Mouse (Mus musculus) urinary bladder, adult 18-20 months (tissue): ENCODE results near the gene Lamtor1.
A peak's percentile ranks its signal among the peaks of the same experiment; 100 is the strongest.

Source experiments
- DNase-seq, 2 experiments: peaks; one replicate each; pipeline ENCODE4 v3.0.0; 2022; ENCODE audit warnings: low spot score in 2 of 2, mixed read lengths in 2 of 2

Gene Lamtor1

GRCm38 (mm10) chr7:101905561-101906286 lies at the start of gene Lamtor1:
Gene Lamtor1, plus strand, starts transcription at chr7:101905904.
- DNase-seq, result peak; percentile 98 to 100

DNA sequence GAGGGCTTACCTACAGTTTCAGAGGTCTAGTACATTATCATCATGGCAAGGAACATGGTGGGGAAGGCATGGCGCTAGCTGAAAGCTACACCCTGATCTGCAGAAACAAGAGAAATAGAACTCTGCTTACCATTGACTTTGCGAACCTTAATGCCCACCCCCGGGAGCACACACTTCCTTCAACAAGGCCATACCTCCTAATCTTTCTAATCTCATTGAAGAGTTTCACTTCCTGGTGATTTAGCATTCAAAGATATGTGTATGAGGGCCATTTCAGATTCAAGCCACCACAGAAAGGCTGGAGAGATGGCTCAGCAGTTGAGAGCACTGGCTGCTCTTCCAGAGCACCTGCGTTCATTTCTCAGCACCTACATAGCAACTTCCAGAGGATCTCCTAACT lies 48.6 kb upstream of the Lamtor1 start, which contains the start of gene Folr2:
Gene Folr2, minus strand, starts transcription at position 101 of the 400 bp plus-strand sequence.
- no peak for DNase-seq

DNA sequence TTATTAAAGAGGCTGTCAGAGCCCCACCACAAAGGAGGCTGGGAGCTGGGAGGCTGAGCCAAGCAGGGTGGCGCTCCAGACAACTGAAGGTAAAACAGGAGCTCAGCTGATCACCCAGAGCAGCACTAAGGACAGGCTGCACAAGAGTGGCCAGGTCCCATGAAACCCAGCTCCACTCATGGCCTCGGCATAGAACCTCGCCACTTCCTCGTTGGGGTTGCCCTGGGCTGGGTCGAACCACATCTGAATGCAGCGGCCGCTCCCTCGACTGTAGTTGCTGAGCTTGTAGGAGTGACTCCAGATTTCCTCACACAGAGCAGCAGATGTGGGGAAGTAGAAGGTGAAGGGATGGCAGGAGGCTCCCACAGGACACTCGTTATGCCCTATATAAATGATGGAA lies 47.3 kb upstream of the Lamtor1 start:
- no peak for DNase-seq

- DNase-seq, result no peak
These were observed 44.7 kb upstream of the Lamtor1 start for GRCm38 (mm10) chr7:101860978-101861377.

GRCm38 (mm10) chr7:101862291-101862690 lies 43.4 kb upstream of the Lamtor1 start:
- no peak for DNase-seq

DNA sequence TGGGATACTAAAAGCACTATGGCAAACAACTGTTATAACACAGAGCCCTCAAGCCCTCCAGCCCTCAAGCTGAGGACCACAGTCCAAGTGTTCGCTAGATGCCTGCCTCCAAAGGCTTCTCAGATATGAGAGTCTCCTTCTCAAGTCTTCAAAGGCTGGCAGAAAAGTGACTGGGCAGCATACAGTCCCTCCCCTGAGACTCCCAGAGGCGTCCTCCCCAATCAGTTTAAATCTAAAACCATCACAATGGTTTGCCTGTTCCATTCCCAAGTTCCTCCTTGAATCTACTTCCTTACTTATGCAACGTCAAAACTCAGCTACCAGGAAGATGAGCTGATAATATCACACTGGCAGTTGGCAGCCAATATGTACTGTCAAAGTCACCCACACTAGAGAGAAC lies 42.3 kb upstream of the Lamtor1 start, which contains the start of gene Anapc15:
Gene Anapc15, plus strand, starts transcription at position 301 of the 400 bp plus-strand sequence.
- no peak for DNase-seq

GRCm38 (mm10) chr7:101866491-101867265 lies 39.0 kb upstream of the Lamtor1 start:
- DNase-seq, result no peak

- no peak for DNase-seq
These were observed 38.2 kb upstream of the Lamtor1 start for GRCm38 (mm10) chr7:101867482-101867881.

GRCm38 (mm10) chr7:101868241-101869162 lies 37.2 kb upstream of the Lamtor1 start:
- DNase-seq, result no peak

DNA sequence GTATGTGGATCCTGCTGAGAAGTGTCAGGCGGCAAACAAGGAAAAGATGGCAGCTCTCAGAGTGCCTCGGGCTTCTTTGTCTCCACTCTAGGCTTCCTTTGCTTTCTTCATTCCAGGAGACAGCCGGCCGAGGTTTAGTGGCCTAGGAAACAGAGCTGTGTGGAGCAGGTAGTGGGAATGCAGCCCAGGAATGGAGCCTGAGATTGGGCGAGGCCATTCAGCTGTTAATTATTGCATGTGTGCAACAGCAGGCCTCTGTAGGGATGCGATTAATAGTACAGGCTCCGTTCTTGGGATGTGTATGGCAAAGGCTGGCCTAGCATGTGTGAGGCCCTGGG lies 36.6 kb upstream of the Lamtor1 start:
- DNase-seq, result no peak

DNA sequence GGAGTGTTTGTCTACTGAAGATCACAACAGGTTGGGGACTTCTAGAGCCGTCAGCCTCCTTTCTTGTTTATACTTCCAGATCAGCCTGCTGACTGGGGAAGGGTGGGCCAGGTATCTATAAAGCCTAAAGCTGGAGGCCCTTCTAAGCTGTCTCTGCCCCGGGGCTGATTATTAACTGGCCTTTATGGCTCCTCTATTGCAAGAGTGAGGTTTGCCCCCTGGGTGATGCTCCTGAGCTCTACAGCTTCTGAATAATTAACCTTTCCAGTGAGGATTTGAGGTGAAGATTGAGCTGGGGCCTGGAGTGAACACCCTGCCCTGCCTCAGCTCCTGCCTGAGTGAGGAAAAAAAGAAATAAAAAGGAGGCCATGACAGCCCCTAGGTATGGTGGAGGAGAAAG lies 35.1 kb upstream of the Lamtor1 start, which contains the start of gene Folr1:
Gene Folr1, minus strand, starts transcription at position 160 of the 400 bp plus-strand sequence.
- DNase-seq, result no peak

- no peak for DNase-seq
These were observed 34.4 kb upstream of the Lamtor1 start for GRCm38 (mm10) chr7:101871296-101871695.

GRCm38 (mm10) chr7:101875978-101876377 lies 29.7 kb upstream of the Lamtor1 start:
- DNase-seq, result no peak

DNA sequence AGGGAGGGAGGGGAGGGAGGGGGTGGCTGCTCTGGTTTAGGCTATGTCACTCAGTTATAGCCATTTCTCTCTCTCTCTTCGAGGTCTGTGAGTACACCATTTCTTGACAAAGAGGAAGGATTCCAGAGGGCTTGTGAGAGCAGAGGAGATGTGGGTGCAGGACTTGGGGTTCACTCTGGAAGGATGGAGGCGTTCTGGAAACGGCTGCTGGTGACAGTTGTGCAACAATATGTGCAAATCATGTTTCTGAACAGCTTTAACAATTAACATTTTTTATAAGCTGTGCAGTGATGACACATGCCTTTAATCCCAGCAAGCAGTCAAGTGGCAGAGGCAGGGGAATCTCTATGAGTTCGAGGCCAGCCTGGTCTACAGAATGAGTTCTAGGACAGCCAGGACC lies 24.8 kb upstream of the Lamtor1 start:
- no peak for DNase-seq

- DNase-seq, result no peak
These were observed 23.1 kb upstream of the Lamtor1 start for GRCm38 (mm10) chr7:101882413-101883154.

DNA sequence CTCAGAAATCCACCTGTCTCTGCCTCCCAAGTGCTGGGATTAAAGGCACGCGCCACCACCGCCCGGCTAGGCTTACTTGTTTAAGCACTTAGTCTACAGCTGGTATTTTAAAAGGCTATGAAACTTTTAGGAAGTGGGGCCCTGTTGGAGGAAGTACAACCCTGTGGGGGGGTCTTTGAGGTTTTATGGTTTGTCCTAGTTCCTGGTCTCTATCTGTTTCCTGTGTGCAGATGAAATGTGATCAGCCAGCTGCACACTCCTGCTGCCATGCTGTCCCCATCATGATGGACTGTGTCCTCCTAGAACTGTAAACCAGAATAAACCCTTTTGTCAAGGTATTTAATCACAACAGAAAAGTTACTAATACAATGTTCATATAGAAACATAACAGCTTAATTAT lies 21.5 kb upstream of the Lamtor1 start:
- no peak for DNase-seq

DNA sequence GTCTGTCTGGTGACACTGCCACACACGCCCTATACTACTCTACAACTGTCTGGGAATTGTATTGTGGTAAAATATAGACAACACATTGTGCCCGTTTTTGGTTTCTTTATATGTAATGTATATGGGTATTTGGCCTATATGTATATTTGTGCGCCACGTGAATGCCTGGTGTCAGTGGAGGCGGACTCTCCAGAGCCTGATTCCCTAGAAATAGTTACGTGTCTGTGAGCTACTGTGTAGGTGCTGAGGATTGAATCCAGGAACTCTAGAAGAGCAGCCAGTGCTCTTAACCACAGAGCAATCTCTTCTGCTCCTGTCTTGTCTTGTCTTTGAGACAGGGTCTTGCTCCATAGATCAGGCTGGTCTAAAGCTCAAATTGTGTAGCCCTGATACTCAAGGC lies 19.4 kb upstream of the Lamtor1 start:
- DNase-seq, result no peak

- no peak for DNase-seq
These were observed 17.2 kb upstream of the Lamtor1 start for GRCm38 (mm10) chr7:101888460-101888859.

DNA sequence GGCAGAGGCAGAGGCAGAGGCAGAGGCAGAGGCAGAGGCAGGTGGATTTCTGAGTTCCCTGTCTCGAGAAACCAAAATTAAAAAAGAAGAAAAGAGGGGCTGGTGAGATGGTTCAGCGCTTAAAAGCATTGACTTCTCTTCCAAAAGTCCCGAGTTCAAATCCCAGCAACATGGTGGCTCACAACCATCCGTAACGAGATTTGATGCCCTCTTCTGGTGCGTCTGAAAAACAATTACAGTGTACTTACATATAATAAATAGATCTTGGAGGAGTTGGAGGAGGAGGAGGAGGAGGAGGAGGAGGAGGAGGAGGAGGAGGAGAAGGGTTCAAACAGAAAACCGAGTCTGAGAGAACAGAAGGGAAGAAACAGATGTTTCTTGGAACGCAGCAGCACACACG lies 10.0 kb upstream of the Lamtor1 start:
- DNase-seq, result no peak

DNA sequence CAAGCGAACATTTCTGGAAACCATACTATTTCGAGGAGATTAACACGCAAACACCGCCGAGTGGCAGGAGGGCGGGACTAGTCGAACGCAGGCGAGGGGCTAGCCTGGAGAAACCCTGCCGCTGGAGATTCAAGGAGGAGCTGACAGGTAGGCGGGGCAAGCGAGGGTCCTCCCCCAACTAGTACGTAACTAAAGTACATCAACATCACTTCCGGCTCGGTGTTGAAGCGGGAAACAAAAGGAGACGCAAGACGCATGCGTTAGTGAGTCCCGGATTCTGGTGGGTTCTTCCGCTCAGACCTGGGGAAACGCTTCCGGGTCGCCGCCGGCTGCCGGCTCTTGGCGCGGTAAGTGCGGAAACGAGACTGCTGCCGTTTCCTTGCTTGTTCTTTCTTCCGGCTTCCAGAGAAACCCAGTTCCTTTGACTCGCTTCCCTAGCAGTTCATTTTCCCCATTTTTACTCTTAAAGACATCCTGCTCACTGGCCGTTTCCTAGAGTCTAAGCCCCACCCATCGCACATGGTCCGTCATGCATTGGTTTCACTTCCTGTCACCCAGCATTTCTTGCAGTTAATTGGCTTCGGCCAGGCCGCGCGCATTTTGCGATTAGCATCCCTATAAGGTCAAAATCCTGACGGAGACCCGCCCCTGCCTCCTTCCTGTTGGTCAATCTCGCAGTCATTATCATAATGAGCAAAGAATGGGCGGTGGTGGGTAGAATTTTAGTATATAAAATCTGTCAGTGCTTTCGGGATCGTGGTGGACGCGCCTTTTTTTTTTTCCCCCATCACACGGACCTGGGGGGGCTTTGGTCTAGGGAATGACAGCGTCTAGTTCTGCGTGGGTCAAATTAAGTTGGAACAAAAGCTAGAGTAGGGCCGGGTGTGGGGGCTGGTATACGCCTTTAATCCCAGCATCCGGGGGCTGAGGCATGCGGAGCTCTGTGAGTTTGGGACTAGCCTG lies 9.3 kb upstream of the Lamtor1 start:
- DNase-seq, result peak; percentile 85 to 95
